Mouse (Mus musculus) right cerebral cortex, postnatal 4 days (tissue): ENCODE results near the gene Gna12.

Experiments
- DNase-seq: peaks from one replicate; pipeline ENCODE4 v3.0.0-alpha.2; 2022

The Gna12 gene

DNA sequence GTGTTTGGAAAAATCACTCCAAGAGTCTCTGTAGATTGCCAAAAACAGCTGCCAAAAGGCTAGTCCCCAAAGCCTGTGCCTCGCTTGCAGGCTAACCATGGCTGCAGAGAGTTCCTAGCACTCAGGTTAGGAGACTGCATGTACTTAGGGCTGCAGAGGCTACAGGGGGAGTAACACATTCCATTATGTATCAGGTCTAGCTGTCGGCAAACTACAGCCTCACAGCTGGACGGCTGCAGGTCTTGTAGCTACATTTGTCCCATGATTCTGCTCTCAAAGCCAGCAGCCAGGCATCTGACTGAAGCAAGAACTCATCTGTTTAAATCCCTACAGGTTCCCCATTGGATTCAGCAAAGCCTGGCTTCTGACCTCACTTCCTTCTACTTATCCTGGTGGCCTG, 35.5 kb downstream of the Gna12 start:
- DNase-seq: no peak

GRCm38 (mm10) chr5:140792233-140792632, 38.0 kb downstream of the Gna12 start:
- DNase-seq: no peak

- peak; percentile 52 for DNase-seq
These were observed 39.0 kb downstream of the Gna12 start for GRCm38 (mm10) chr5:140790937-140791877.

DNA sequence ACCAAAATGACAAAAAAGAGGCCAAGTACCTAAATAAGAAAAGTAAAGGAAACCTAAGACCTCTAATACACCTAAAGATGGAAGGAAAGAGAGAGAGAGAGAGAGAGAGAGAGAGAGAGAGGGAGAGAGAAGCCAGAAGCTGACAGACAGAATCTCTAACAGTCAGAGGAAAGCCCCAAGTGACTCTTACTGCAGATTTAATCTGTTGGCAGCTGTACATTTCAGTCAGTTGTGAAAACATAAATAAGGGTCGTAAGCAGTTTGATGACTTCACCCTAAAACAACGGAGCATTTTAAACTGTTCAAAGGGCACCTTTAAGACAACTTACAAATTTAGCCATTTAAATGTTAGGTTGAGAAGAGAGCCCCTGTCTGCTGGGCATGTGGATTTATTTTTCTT, 39.8 kb downstream of the Gna12 start:
- no peak for DNase-seq

- DNase-seq: no peak
These were observed 40.7 kb downstream of the Gna12 start for GRCm38 (mm10) chr5:140789561-140789960.

- no peak for DNase-seq
These were observed 44.9 kb downstream of the Gna12 start for GRCm38 (mm10) chr5:140785240-140785872.

- DNase-seq: no peak
These were observed 45.9 kb downstream of the Gna12 start for GRCm38 (mm10) chr5:140784288-140784687.

GRCm38 (mm10) chr5:140783577-140783976, 46.7 kb downstream of the Gna12 start:
- DNase-seq: no peak

- no peak for DNase-seq
These were observed 48.2 kb downstream of the Gna12 start for GRCm38 (mm10) chr5:140781886-140782572.

DNA sequence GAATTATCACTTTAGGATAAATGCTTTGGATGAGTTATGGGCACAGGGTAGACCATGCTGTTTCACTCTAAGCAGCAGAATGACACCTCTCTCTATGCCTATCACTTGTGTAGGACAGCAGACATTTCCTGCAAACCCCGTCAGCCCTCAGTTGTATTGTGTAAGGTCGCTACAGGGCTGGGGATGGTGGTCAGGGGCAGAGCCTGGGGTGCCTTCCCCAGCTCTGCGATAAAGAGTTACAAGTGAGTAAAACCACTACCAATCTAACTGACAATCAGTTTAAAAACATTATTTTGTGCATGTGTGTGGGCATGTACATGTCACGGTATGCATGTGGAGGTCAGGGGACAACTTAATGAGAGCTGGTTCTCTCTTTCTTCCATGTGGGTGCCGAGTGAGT, 49.1 kb downstream of the Gna12 start:
- no peak for DNase-seq

GRCm38 (mm10) chr5:140776968-140777367, 53.3 kb downstream of the Gna12 start:
- no peak for DNase-seq

- DNase-seq: no peak
These were observed 55.1 kb downstream of the Gna12 start for GRCm38 (mm10) chr5:140775111-140775510.

DNA sequence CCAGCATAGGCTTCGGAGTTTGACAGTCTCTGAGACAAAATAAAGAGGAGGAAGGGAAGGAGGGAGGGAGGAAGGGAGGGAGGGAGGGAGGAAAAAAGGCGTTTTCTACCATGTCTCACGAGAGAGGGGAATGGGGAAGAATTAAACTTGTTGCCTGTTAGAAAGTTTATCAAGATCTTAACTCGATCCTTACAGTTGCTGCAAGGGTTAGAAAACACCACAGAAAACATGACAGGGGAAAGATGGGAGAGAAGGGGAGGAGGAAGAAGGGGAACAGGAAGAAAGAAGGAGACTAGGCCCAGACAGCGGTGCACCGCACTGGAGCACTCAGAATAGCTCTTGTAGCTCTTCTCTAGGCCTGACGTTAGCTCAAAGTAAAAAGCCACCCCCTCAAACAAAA, 58.1 kb downstream of the Gna12 start:
- no peak for DNase-seq

- DNase-seq: no peak
These were observed 58.6 kb downstream of the Gna12 start for GRCm38 (mm10) chr5:140771612-140772011.

DNA sequence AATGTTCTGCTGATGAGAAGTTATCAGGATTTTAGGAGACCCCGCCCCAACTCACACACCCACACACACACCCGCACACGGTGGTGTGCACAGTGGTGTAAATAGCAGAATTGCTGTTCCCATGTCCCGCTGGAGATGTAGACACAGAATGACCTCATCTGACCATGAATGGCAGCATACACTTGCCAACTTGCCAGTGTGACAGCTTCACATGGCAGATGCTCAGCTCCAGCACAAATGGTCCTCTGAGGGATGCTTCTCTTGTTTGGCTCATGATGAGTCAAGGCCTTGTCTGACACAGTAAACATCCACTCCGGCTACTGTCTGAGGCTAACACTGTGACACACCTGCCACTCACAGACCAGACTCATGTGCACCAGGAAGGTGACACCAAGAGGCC, 61.9 kb downstream of the Gna12 start:
- DNase-seq: no peak

DNA sequence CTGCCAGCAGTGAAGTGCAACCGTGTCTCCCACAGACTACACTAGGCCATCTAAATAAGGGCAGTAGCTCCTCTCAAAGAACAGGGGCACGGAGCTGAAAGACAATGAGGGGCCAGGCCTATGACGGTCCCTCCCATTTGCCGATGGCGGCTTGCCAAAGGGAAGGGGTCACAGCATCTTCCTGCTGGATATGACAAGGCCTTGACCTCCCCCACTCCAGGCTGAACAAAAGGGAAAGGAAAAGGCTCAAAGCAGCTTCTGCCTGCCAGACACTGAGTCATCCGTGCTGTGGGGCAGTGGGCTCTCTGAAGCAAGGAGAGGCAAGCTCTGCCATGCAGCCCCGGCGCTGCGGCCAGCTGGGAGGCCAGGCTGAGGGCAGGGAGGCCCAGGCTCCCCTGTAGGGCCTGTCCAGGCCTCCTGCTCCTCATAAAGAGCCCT, 62.5 kb downstream of the Gna12 start:
- DNase-seq: peak; percentile 46

DNA sequence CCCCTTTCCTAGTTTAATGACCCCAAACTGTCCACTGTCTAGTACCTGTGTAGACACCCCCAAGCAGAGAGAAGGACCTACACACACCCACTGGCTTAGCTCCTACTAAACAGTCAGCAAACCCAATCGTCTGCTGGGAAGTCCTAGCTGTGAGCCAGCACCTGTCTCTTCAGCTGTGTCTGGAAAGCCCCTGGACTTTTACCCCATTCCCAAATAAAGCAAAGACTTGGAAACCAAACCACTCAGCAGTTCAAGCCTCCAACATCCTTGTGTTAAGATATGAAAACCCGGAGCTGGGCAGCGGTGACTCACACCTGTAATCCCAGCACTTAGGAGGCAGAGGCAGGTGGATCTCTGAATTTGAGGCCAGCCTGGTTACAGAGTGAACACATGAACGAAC, 63.7 kb downstream of the Gna12 start:
- DNase-seq: no peak

DNA sequence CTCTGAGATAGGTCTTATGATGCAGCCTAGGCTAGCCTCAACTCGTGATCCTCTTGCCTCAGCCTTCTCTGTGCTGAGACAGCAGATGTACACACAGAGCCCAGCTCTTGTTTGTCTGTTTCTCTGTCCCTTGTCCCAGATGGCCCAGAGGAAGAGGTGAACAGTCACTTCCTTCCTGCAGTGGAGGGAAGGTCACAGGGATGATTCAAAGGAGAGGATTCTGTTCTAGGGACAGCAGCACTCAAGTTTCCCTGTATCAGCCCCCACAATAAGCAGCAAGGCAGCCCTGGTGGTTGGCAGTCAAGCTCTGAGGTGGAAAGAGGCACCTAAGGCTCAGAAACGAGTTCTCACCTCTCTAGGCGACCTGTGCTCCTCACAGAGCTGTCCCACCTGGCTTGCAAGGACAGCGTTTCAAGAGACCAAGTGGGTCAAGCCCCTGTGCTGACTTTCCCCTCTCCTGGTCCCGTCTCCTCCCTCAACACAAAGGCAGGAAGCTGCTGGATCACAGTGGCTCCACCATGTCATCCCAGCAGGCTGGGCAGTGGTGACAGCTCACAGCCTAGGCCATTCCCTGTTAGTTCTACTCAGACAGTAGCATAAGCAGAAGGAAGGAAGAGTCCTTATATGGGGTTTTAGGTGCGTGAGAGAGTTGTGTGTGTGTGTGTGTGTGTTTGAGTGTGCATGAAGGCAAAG, 65.2 kb downstream of the Gna12 start:
- no peak for DNase-seq

DNA sequence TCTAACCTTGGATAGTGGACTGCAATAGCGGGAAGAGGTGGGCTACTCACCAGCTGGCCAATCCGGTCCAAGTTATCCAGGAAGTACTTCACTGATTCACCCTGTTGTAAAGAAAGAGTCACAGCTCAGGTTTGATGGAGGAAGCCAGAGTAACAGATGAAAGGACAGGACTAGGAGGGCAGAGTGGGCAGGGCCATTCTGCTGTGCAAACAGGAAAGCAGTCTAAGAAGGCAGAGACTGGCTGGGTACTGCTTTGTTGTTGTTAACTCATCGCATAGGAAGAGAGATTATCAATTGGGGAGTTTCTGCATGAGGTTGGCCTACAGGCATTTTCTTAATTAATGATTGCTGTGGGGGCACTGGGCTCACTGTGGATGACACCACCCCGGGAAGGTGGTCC, 67.7 kb downstream of the Gna12 start:
- no peak for DNase-seq

DNA sequence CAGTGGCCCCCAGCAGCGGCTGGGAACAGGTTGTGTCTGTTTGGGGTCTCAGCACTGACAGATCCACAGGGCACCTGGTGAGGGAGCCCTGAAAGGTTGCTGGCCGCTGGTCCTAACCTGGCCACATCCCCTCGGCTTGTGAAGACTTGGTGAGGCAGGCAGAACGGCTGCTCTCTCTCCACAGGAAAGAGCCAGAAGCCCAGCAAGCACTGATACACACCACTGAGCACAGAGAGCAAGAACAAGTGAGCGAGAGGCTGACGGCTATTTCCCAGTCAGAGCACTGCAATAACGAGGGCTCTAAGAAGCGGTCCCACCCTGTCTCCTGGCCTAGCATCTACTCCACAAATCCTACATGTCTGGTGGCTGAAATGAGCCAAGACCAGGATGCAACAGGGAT, 71.4 kb downstream of the Gna12 start:
- no peak for DNase-seq

GRCm38 (mm10) chr5:140753223-140753622, 77.0 kb downstream of the Gna12 start:
- no peak for DNase-seq

GRCm38 (mm10) chr5:140752639-140753038, 77.6 kb downstream of the Gna12 start:
- DNase-seq: no peak

GRCm38 (mm10) chr5:140752041-140752440, 78.2 kb downstream of the Gna12 start:
- no peak for DNase-seq
